Mouse (Mus musculus) forebrain, embryonic 16.5 days (tissue): ENCODE results near the gene Fam19a5. TPM values are rescaled to one million over a fixed set of nuclear protein-coding genes. Genes with fewer than 3 reads are reported as not detected.

Source experiments
- ATAC-seq: fragments of 200-750 bp; cut with Nextera tagmentation; 2 replicates; pipeline ENCODE4 v1.8.0; 2017; ENCODE audit warnings: mild to moderate bottlenecking, moderate library complexity
- H3K27ac ChIP-seq: fragments of 300-500 bp; sonication (generic); 2 replicates; pipeline ENCODE4 v1.5.1; 2014; ENCODE audit warnings: low read length, control low read depth
- H3K27me3 ChIP-seq: fragments of 300-500 bp; sonication (generic); replicated peaks from 2 replicates; pipeline ENCODE4 v1.6.1; 2014; ENCODE audit warnings: low read length; ENCODE audit not compliant: control insufficient read depth, insufficient read depth
- H3K36me3 ChIP-seq: fragments of 300-500 bp; sonication (generic); 2 replicates; pipeline ENCODE4 v1.6.1; 2014; ENCODE audit not compliant: control insufficient read depth, insufficient read depth
- H3K4me1 ChIP-seq: fragments of 300-500 bp; sonication (generic); replicated peaks from 2 replicates; pipeline ENCODE4 v1.6.1; 2014; ENCODE audit warnings: low read length; ENCODE audit not compliant: control insufficient read depth, insufficient read depth
- H3K4me2 ChIP-seq: fragments of 300-500 bp; sonication (generic); 2 replicates; pipeline ENCODE4 v1.6.1; 2014; ENCODE audit warnings: mild to moderate bottlenecking, low read length, control low read depth
- H3K4me3 ChIP-seq: fragments of 300-500 bp; sonication (generic); replicated peaks from 2 replicates; pipeline ENCODE4 v1.5.1; 2014; ENCODE audit warnings: mild to moderate bottlenecking, low read length, control low read depth
- H3K9ac ChIP-seq: fragments of 300-500 bp; sonication (generic); replicated peaks from 2 replicates; pipeline ENCODE4 v1.6.1; 2014; ENCODE audit warnings: low read depth, low read length, control low read depth
- H3K9me3 ChIP-seq: fragments of 300-500 bp; sonication (generic); 2 replicates; pipeline ENCODE4 v1.6.1; 2016; ENCODE audit warnings: low read length; ENCODE audit not compliant: control insufficient read depth
- WGBS: fragments of 180-500 bp; shearing (Covaris S2); extraction: QIAGEN DNeasy Blood & Tissue Kit; methylation state at CpG from one replicate; pipeline ENCODE4 v1.1.7; 2014; 5-methylcytosine and 5-hydroxymethylcytosine counted together
- polyA plus RNA-seq: library from polyadenylated mRNA; unstranded; fragments of >200 nt; fragmentation: Nextera tagmentation; extraction: Ambion mirVana; gene quantifications from 2 replicates; pipeline ENCODE4 v1.2.1, GENCODE M21; 2015

Gene Fam19a5
- polyA plus RNA-seq, 1 experiment from 2014 or later: 18.7 TPM

- Histone ChIP-seq H3K9me3 (no peaks in the 10 kb centered on the region), H3K27ac (no peak overlapping the region), H3K9ac (no peak overlapping the region), H3K36me3 (no peaks in the 10 kb centered on the region), H3K4me3 (no peak overlapping the region), H3K4me1 (no peaks in the 10 kb centered on the region), H3K27me3 (no peaks in the 10 kb centered on the region), H3K4me2 (no peak overlapping the region)
- 97% methylated on average over 4 of the region's 4 CpGs for WGBS
- ATAC-seq: no peak
These were observed 192.2 kb downstream of the Fam19a5 start for GRCm38 (mm10) chr15:87736345-87736744.

- Histone ChIP-seq H3K27me3 (no peaks in the 10 kb centered on the region), H3K36me3 (no peaks in the 10 kb centered on the region), H3K4me1 (peaks cover 7% of the 10 kb centered on the region; the same call in 1 of the 2 replicates), H3K9ac (no peak overlapping the region), H3K4me3 (no peak overlapping the region), H3K9me3 (no peaks in the 10 kb centered on the region), H3K27ac (no peak overlapping the region), H3K4me2 (no peak overlapping the region)
- no peak; the same call in 1 of the 2 replicates for ATAC-seq
- 81% methylated on average over 3 of the region's 3 CpGs for WGBS
These were observed 211.4 kb downstream of the Fam19a5 start for GRCm38 (mm10) chr15:87755482-87755881.

GRCm38 (mm10) chr15:87765876-87766275, 221.8 kb downstream of the Fam19a5 start:
- no peak overlapping the region for H3K27ac ChIP-seq
- no peak overlapping the region for H3K4me2 ChIP-seq
- H3K9me3 ChIP-seq: peaks cover 3% of the 10 kb centered on the region; the same call in 1 of the 2 replicates
- 97% methylated on average over 3 of the region's 3 CpGs for WGBS
- no peak overlapping the region for H3K4me3 ChIP-seq
- ATAC-seq: no peak
- no peaks in the 10 kb centered on the region for H3K4me1 ChIP-seq
- H3K9ac ChIP-seq: no peak overlapping the region
- H3K36me3 ChIP-seq: no peaks in the 10 kb centered on the region
- no peaks in the 10 kb centered on the region for H3K27me3 ChIP-seq

- Histone ChIP-seq H3K36me3 (no peaks in the 10 kb centered on the region), H3K4me2 (no peak overlapping the region), H3K4me3 (no peak overlapping the region), H3K27ac (no peak overlapping the region), H3K9ac (no peak overlapping the region), H3K9me3 (no peaks in the 10 kb centered on the region; the same call in 1 of the 2 replicates), H3K4me1 (no peaks in the 10 kb centered on the region), H3K27me3 (no peaks in the 10 kb centered on the region)
- no peak for ATAC-seq
- 57% methylated on average over 4 of the region's 4 CpGs for WGBS
These were observed 229.9 kb downstream of the Fam19a5 start for GRCm38 (mm10) chr15:87773955-87774354.

- WGBS: 92% methylated on average over 2 of the region's 2 CpGs
- Histone ChIP-seq H3K36me3 (no peaks in the 10 kb centered on the region), H3K27me3 (no peaks in the 10 kb centered on the region), H3K4me3 (no peak overlapping the region), H3K4me1 (no peaks in the 10 kb centered on the region), H3K9ac (no peak overlapping the region), H3K4me2 (no peak overlapping the region), H3K27ac (no peak overlapping the region), H3K9me3 (no peaks in the 10 kb centered on the region)
- ATAC-seq: no peak
These were observed 239.2 kb downstream of the Fam19a5 start for GRCm38 (mm10) chr15:87783331-87783730.

- no peaks in the 10 kb centered on the region for H3K36me3 ChIP-seq
- no peak for ATAC-seq
- H3K4me1 ChIP-seq: no peaks in the 10 kb centered on the region
- H3K4me3 ChIP-seq: no peak overlapping the region
- no peaks in the 10 kb centered on the region for H3K9me3 ChIP-seq
- no peaks in the 10 kb centered on the region for H3K27me3 ChIP-seq
- no peak overlapping the region for H3K4me2 ChIP-seq
- no peak overlapping the region for H3K27ac ChIP-seq
- WGBS: 85% methylated on average over 4 of the region's 4 CpGs
- no peak overlapping the region for H3K9ac ChIP-seq
These were observed 245.6 kb downstream of the Fam19a5 start for GRCm38 (mm10) chr15:87789671-87790070.

- Histone ChIP-seq H3K4me3 (no peak overlapping the region), H3K4me1 (no peaks in the 10 kb centered on the region), H3K27ac (no peak overlapping the region), H3K27me3 (no peaks in the 10 kb centered on the region), H3K4me2 (no peak overlapping the region), H3K9ac (no peak overlapping the region), H3K36me3 (no peaks in the 10 kb centered on the region), H3K9me3 (no peaks in the 10 kb centered on the region)
- 86% methylated on average over 3 of the region's 3 CpGs for WGBS
- ATAC-seq: no peak
These were observed 249.6 kb downstream of the Fam19a5 start for GRCm38 (mm10) chr15:87793661-87794060.

- no peak overlapping the region for H3K4me2 ChIP-seq
- no peaks in the 10 kb centered on the region for H3K4me1 ChIP-seq
- ATAC-seq: no peak
- no peak overlapping the region for H3K4me3 ChIP-seq
- H3K27me3 ChIP-seq: no peaks in the 10 kb centered on the region
- no peak overlapping the region for H3K27ac ChIP-seq
- no peaks in the 10 kb centered on the region for H3K36me3 ChIP-seq
- H3K9me3 ChIP-seq: no peaks in the 10 kb centered on the region
- H3K9ac ChIP-seq: no peak overlapping the region
- 83% methylated on average over 3 of the region's 3 CpGs for WGBS
These were observed 252.5 kb downstream of the Fam19a5 start for GRCm38 (mm10) chr15:87796571-87796970.
